Mouse (Mus musculus) spleen, postnatal 0 days (tissue): ENCODE data around the gene Olfr1475. TPM values are rescaled to one million over a fixed set of nuclear protein-coding genes. Genes with fewer than 3 reads are reported as not detected.

Experiments used
- polyA plus RNA-seq: library from polyadenylated mRNA; unstranded; fragments of >200 nt; fragmentation: Nextera tagmentation; extraction: Ambion mirVana; gene quantifications from 2 replicates; pipeline ENCODE4 v1.2.1, GENCODE M21; 2015

The Olfr1475 gene
- not detected in 2 replicates for polyA plus RNA-seq

GRCm38 (mm10) chr19:13480096-13480495, at the start of gene Olfr1475:
Olfr1475 (minus strand) TSS chr19:13480196.

GRCm38 (mm10) chr19:13527613-13528012, 47.6 kb upstream of the Olfr1475 start, which contains the start of gene Olfr1480:
Olfr1480 (plus strand) TSS chr19:13527913.

GRCm38 (mm10) chr19:13500246-13500645, 20.2 kb upstream of the Olfr1475 start, which contains the start of gene Olfr1477:
Olfr1477 (plus strand) TSS chr19:13500546.

GRCm38 (mm10) chr19:13469265-13469664, 10.7 kb downstream of the Olfr1475 start, which contains the start of gene Olfr1474:
Olfr1474 (plus strand) TSS chr19:13469565.

GRCm38 (mm10) chr19:13455986-13456385, 24.0 kb downstream of the Olfr1475 start, which contains the start of gene Olfr1472:
Olfr1472 (minus strand) TSS chr19:13456086.

GRCm38 (mm10) chr19:13443109-13443508, 36.9 kb downstream of the Olfr1475 start, which contains the start of gene Olfr1471:
Olfr1471 (plus strand) TSS chr19:13443409.

Other genes with a start within 250 kb of the Olfr1475 start
- not detected in 2 replicates for gene Olfr1463, start 248.9 kb downstream of the Olfr1475 start, polyA plus RNA-seq
- gene Olfr1465, start 164.7 kb downstream of the Olfr1475 start, polyA plus RNA-seq: not detected in 2 replicates
- gene Olfr1466, start 141.3 kb downstream of the Olfr1475 start, polyA plus RNA-seq: not detected in 2 replicates
- gene Olfr1467, start 118.0 kb downstream of the Olfr1475 start, polyA plus RNA-seq: not detected in 2 replicates
- not detected in 2 replicates for gene Olfr1469, start 72.3 kb downstream of the Olfr1475 start, polyA plus RNA-seq
- not detected in 2 replicates for gene Olfr1471, start 36.8 kb downstream of the Olfr1475 start, polyA plus RNA-seq
- gene Olfr1472, start 24.1 kb downstream of the Olfr1475 start, polyA plus RNA-seq: not detected in 2 replicates
- not detected in 2 replicates for gene Olfr1474, start 10.6 kb downstream of the Olfr1475 start, polyA plus RNA-seq
- gene Olfr1477, start 20.4 kb upstream of the Olfr1475 start, polyA plus RNA-seq: not detected in 2 replicates
- gene Olfr1480, start 47.7 kb upstream of the Olfr1475 start, polyA plus RNA-seq: not detected in 2 replicates
- not detected in 2 replicates for gene Olfr1484, start 103.3 kb upstream of the Olfr1475 start, polyA plus RNA-seq
- not detected in 2 replicates for gene Olfr1487, start 137.2 kb upstream of the Olfr1475 start, polyA plus RNA-seq
- gene Olfr1489, start 151.4 kb upstream of the Olfr1475 start, polyA plus RNA-seq: not detected in 2 replicates
- gene Olfr1490, start 170.9 kb upstream of the Olfr1475 start, polyA plus RNA-seq: not detected in 2 replicates
- not detected in 2 replicates for gene Olfr1491, start 217.1 kb upstream of the Olfr1475 start, polyA plus RNA-seq
- not detected in 2 replicates for gene Olfr1493-ps1, start 243.1 kb upstream of the Olfr1475 start, polyA plus RNA-seq